Mouse (Mus musculus) stomach, postnatal 0 days (tissue): ENCODE data around the gene 3110040M04Rik.

Experiments used
- CTCF ChIP-seq: IDR thresholded peaks from 2 replicates; pipeline ENCODE4 v1.5.1; 2016; ENCODE audit warnings: antibody characterized with exemption, low read depth, mild to moderate bottlenecking, moderate library complexity
- EP300 ChIP-seq: optimal IDR thresholded peaks from 2 replicates; pipeline ENCODE3; 2016; ENCODE audit warnings: antibody characterized with exemption

- TF ChIP-seq CTCF (no peak), EP300 (no peak)
Observed at GRCm38 (mm10) chr1:151237780-151238179, 33.9 kb downstream of the 3110040M04Rik start.
